Comparison of ENCODE assay signal across 13 mouse cellular contexts in the genomic region with DNA sequence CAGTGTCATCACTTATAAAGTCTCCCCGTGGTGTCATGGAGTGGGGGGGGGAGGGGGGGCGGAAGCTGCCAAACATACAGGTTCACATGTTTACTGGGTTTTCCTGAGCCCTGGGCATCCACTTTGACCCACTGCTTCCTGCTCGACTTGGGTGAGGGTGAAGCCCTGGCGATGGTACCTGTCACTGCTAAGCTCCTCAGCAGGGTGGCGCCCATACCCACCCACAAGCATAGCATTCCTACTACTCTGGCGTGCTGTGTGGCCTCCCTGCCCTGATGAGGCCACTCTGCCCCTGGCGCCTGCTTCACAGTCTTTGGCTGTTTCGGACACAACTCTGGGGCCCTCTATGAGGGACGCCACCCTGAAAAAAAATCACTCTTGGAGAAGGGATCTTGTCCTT. TPM values are rescaled to one million over a fixed set of nuclear protein-coding genes. Genes with fewer than 3 reads are reported as not detected.
DNase-seq lines count a peak whose midpoint lies in the region; ATAC-seq and TF ChIP-seq lines count a peak whose summit lies in the region.
"Had no signal": no experiment of that assay in that cellular context is flagged by ENCODE, and none has a peak within 500 bp of the region (broad histone marks: within the 10 kb centered on the region; RNA-seq: fewer than 3 reads in every experiment).

No protein-coding gene starts in this region.

- H3K9ac ChIP-seq in kidney, embryonic 15.5 days, result 0 out of 2 replicates have a peak overlapping the region, but pooled peaks have one; percentile 11
- H3K9ac ChIP-seq in stomach, postnatal 0 days (ENCODE audit: low read length), result no peak overlapping the region
- H3K9ac ChIP-seq: limb, embryonic 15.5 days had no signal

- H3K27ac ChIP-seq in gastrocnemius, adult 2 months, result peak overlapping the region; percentile 84
- no peak overlapping the region for H3K27ac ChIP-seq in kidney, embryonic 15.5 days
- H3K27ac ChIP-seq in stomach, postnatal 0 days (replicated peaks), result peak overlapping the region; percentile 89
- H3K27ac ChIP-seq: limb, embryonic 15.5 days had no signal

- H3K36me3 ChIP-seq in kidney, embryonic 15.5 days, result peaks cover 26% of the 10 kb centered on the region
- H3K36me3 ChIP-seq in stomach, postnatal 0 days (ENCODE audit: control insufficient read depth, insufficient read depth, low read length), result peaks cover 7% of the 10 kb centered on the region; the same call in 1 of the 2 replicates

- no peak for TF ChIP-seq EP300 in stomach, postnatal 0 days (optimal IDR thresholded peaks at IDR 0.05)

- no peak overlapping the region for H3K4me2 ChIP-seq in kidney, embryonic 15.5 days
- no peak overlapping the region for H3K4me2 ChIP-seq in stomach, postnatal 0 days (replicated peaks; ENCODE audit: low read depth)

- peaks cover 37% of the 10 kb centered on the region for H3K4me1 ChIP-seq in kidney, embryonic 15.5 days
- peaks cover 13% of the 10 kb centered on the region for H3K4me1 ChIP-seq in stomach, postnatal 0 days (replicated peaks; ENCODE audit: control insufficient read depth, insufficient read depth)

- TF ChIP-seq CTCF in gastrocnemius, adult 2 months (IDR thresholded peaks at IDR 0.05), result no peak
- peak; percentile 22; the same call in 1 of the 2 replicates for TF ChIP-seq CTCF in stomach, postnatal 0 days (IDR thresholded peaks at IDR 0.05; ENCODE audit: low read depth)

- H3K27me3 ChIP-seq in kidney, embryonic 15.5 days, result no peaks in the 10 kb centered on the region
- H3K27me3 ChIP-seq in stomach, postnatal 0 days (ENCODE audit: control insufficient read depth, insufficient read depth, low read length), result no peaks in the 10 kb centered on the region
- H3K27me3 ChIP-seq: limb, embryonic 15.5 days; Patski had no signal

- H3K9me3 ChIP-seq in kidney, embryonic 15.5 days (replicated peaks), result no peaks in the 10 kb centered on the region
- no peaks in the 10 kb centered on the region for H3K9me3 ChIP-seq in stomach, postnatal 0 days (ENCODE audit: control insufficient read depth, low read length)
- H3K9me3 ChIP-seq: limb, embryonic 15.5 days had no signal

- no peak for ATAC-seq in kidney, embryonic 15.5 days (replicated peaks; ENCODE audit: low FRiP score)
- peak; percentile 45 for ATAC-seq in stomach, postnatal 0 days (ENCODE audit: low FRiP score, low TSS enrichment)
- ATAC-seq: CD4-positive, CD25-positive, alpha-beta regulatory T cell, adult 4 months; Patski had no signal

- WGBS in kidney, embryonic 15.5 days, result 65% methylated on average over 9 of the region's 9 CpGs
- 42% methylated on average over 8 of the region's 9 CpGs for WGBS in stomach, postnatal 0 days

- DNase-seq in gastrocnemius, adult 2 months, result no peak
- DNase-seq in gastrocnemius, adult 8-10 months (ENCODE audit: low spot score in 2 of 2), result no peak
- DNase-seq in kidney, adult 18-20 months, result no peak
- DNase-seq in urinary bladder, postnatal 14 days (ENCODE audit: low spot score), result peak; percentile 34
- no peak for DNase-seq in urinary bladder, postnatal 10 days (ENCODE audit: low spot score)
- DNase-seq in stomach, postnatal 0 days (ENCODE audit: low spot score), result peak; percentile 58
- no peak for DNase-seq in kidney, postnatal 10 days
- DNase-seq: kidney, adult 2 months; lung, postnatal 36 days had no signal

- intact Hi-C loops in gastrocnemius, adult 2 months (cut with DNase I), result loop anchor here (5.0 kb wide), 1 partner anchor 70 kb away; a partner anchor contains a TSS

- no peak overlapping the region for H3K4me3 ChIP-seq in gastrocnemius, adult 2 months
- no peak overlapping the region for H3K4me3 ChIP-seq in kidney, embryonic 15.5 days (replicated peaks)
- no peak overlapping the region for H3K4me3 ChIP-seq in stomach, postnatal 0 days (ENCODE audit: low read depth, low read length)
- H3K4me3 ChIP-seq: limb, embryonic 15.5 days had no signal

RNA-seq across cellular contexts. Expression of a gene that starts 2.2 kb away (rescaled TPM):
- total RNA-seq in gastrocnemius, adult 2 months (2021), result 10 to 100 TPM; 12.7 to 18.8 TPM
- total RNA-seq in gastrocnemius, adult 8-10 months (2022), result 10 to 100 TPM; 15.3 to 18.5 (median 16.8) TPM
- 74.2 and 87.7 TPM in 2 replicates for polyA plus RNA-seq in kidney, embryonic 15.5 days (2015; fragmentation: Nextera tagmentation; extraction: Ambion mirVana)
- polyA plus RNA-seq in stomach, postnatal 0 days (2015; fragmentation: Nextera tagmentation; extraction: Ambion mirVana), result 84.9 and 102 TPM in 2 replicates

RNA-seq across cellular contexts. Expression of a gene that starts 7.1 kb away (rescaled TPM):
- 10 to 100 TPM; 15.5 to 39.0 TPM for total RNA-seq in gastrocnemius, adult 2 months (2021)
- total RNA-seq in gastrocnemius, adult 8-10 months (2022), result 10 to 100 TPM; 13.2 to 29.8 (median 17.4) TPM
- polyA plus RNA-seq in kidney, embryonic 15.5 days (2015; fragmentation: Nextera tagmentation; extraction: Ambion mirVana), result 26.4 and 28.8 TPM in 2 replicates
- polyA plus RNA-seq in stomach, postnatal 0 days (2015; fragmentation: Nextera tagmentation; extraction: Ambion mirVana), result 16.8 and 17.8 TPM in 2 replicates

RNA-seq across cellular contexts. Expression of a gene that starts 35.1 kb away (rescaled TPM):
- total RNA-seq in gastrocnemius, adult 2 months (2021), result 1 to 10 TPM; 5.3 to 6.1 TPM
- 1 to 10 TPM; 3.9 to 4.5 (median 4.1) TPM for total RNA-seq in gastrocnemius, adult 8-10 months (2022)
- 36.9 and 37.7 TPM in 2 replicates for polyA plus RNA-seq in kidney, embryonic 15.5 days (2015; fragmentation: Nextera tagmentation; extraction: Ambion mirVana)
- 29.8 and 32.9 TPM in 2 replicates for polyA plus RNA-seq in stomach, postnatal 0 days (2015; fragmentation: Nextera tagmentation; extraction: Ambion mirVana)

RNA-seq across cellular contexts. Expression of a gene that starts 58.7 kb away (rescaled TPM):
- total RNA-seq in gastrocnemius, adult 2 months (2021), result 100 to 1,000 TPM; 362 to 422 TPM
- total RNA-seq in gastrocnemius, adult 8-10 months (2022), result 100 to 1,000 TPM; 355 to 420 (median 382) TPM
- 27.2 and 30.9 TPM in 2 replicates for polyA plus RNA-seq in kidney, embryonic 15.5 days (2015; fragmentation: Nextera tagmentation; extraction: Ambion mirVana)
- 22.0 and 25.9 TPM in 2 replicates for polyA plus RNA-seq in stomach, postnatal 0 days (2015; fragmentation: Nextera tagmentation; extraction: Ambion mirVana)

RNA-seq across cellular contexts. Expression of a gene that starts 58.9 kb away (rescaled TPM):
- 10 to 100 TPM; 48.9 to 86.1 TPM for total RNA-seq in gastrocnemius, adult 2 months (2021)
- total RNA-seq in gastrocnemius, adult 8-10 months (2022), result 10 to 100 TPM; 55.6 to 70.0 (median 63.9) TPM
- polyA plus RNA-seq in kidney, embryonic 15.5 days (2015; fragmentation: Nextera tagmentation; extraction: Ambion mirVana), result 162 and 175 TPM in 2 replicates
- 76.6 and 79.6 TPM in 2 replicates for polyA plus RNA-seq in stomach, postnatal 0 days (2015; fragmentation: Nextera tagmentation; extraction: Ambion mirVana)

Comparison
In these comparisons a context has a peak if more than half of its experiments do, and no peak if none do; other contexts are left out.
1. DNase-seq: peak in urinary bladder, postnatal 14 days (single experiment) and stomach, postnatal 0 days (single experiment); none in gastrocnemius, adult 2 months (single experiment), gastrocnemius, adult 8-10 months (0 of 2), kidney, adult 18-20 months (single experiment), urinary bladder, postnatal 10 days (single experiment) and kidney, postnatal 10 days (single experiment).